Mouse (Mus musculus) olfactory bulb, adult 2 months (tissue): ENCODE data around the gene Simc1. TPM values are rescaled to one million over a fixed set of nuclear protein-coding genes. Genes with fewer than 3 reads are reported as not detected.
"Not testable (repeated sequence)": the region's sequence is repeated elsewhere in the genome, so short reads cannot be mapped to it uniquely, and the experiment has no call there.

Experiments used
- H3K27ac ChIP-seq: fragments of 200-500 bp; 2 replicates; pipeline ENCODE4 v1.5.1; 2012; ENCODE audit warnings: low read depth, low read length; ENCODE audit not compliant: insufficient read depth
- H3K4me1 ChIP-seq: fragments of 200-500 bp; 2 replicates; pipeline ENCODE4 v1.6.1; 2012; ENCODE audit warnings: low read length; ENCODE audit not compliant: control insufficient read depth, insufficient read depth
- H3K4me3 ChIP-seq: fragments of 200-500 bp; 2 replicates; pipeline ENCODE4 v1.5.1; 2012; ENCODE audit warnings: mild to moderate bottlenecking, low read depth, low read length, moderate library complexity; ENCODE audit not compliant: insufficient read depth
- CTCF ChIP-seq: fragments of 200-500 bp; IDR thresholded peaks from 2 replicates; pipeline ENCODE4 v1.5.1; 2012; ENCODE audit warnings: low read depth, mild to moderate bottlenecking, low read length, moderate library complexity; ENCODE audit not compliant: insufficient read depth
- POLR2A ChIP-seq: fragments of 200-500 bp; IDR thresholded peaks from 2 replicates; pipeline ENCODE4 v1.6.1; 2012; ENCODE audit warnings: mild to moderate bottlenecking, low read depth, low read length, moderate library complexity; ENCODE audit not compliant: insufficient read depth
- WGBS: fragments of 180-500 bp; shearing (Covaris S2); methylation state at CpG from one replicate; pipeline ENCODE4 v1.1.7; 2018; 5-methylcytosine and 5-hydroxymethylcytosine counted together
- polyA plus RNA-seq: library from polyadenylated mRNA; stranded (reverse); fragments of >200 nt; gene quantifications from 2 replicates; pipeline ENCODE4 v1.2.4, GENCODE M21; 2012; ENCODE audit warnings: low replicate concordance; ENCODE audit not compliant: missing spikeins, insufficient read depth, insufficient read length

Simc1 gene
- polyA plus RNA-seq, 1 experiment = not detected

GRCm38 (mm10) chr13:54481498-54481897 lies 22.1 kb upstream of the Simc1 start:
- Histone ChIP-seq H3K4me1 (no peaks in the 10 kb centered on the region), H3K4me3 (no peak overlapping the region), H3K27ac (no peak overlapping the region)
- no peak for TF ChIP-seq POLR2A
- TF ChIP-seq CTCF = no peak
- 82% methylated on average over 14 of the region's 14 CpGs for WGBS

GRCm38 (mm10) chr13:54490411-54490810 lies 13.2 kb upstream of the Simc1 start:
- Histone ChIP-seq H3K4me1 (no peaks in the 10 kb centered on the region), H3K27ac (no peak overlapping the region), H3K4me3 (no peak overlapping the region)
- 84% methylated on average over 5 of the region's 5 CpGs for WGBS
- TF ChIP-seq POLR2A (no peak), CTCF (no peak)

GRCm38 (mm10) chr13:54491381-54491780 lies 12.2 kb upstream of the Simc1 start:
- no peaks in the 10 kb centered on the region for H3K4me1 ChIP-seq
- 79% methylated on average over 6 of the region's 6 CpGs for WGBS
- H3K27ac ChIP-seq = no peak overlapping the region
- no peak for TF ChIP-seq POLR2A
- no peak for TF ChIP-seq CTCF
- no peak overlapping the region for H3K4me3 ChIP-seq

GRCm38 (mm10) chr13:54499551-54499950 lies 4.0 kb upstream of the Simc1 start:
- H3K4me3 ChIP-seq, H3K4me1 ChIP-seq, H3K27ac ChIP-seq: not testable (repeated sequence)
- 95% methylated on average over 7 of the region's 7 CpGs for WGBS

GRCm38 (mm10) chr13:54501352-54501751 lies 2.2 kb upstream of the Simc1 start:
- WGBS = 87% methylated on average over 2 of the region's 2 CpGs
- H3K27ac ChIP-seq = no peak overlapping the region
- peaks cover 4% of the 10 kb centered on the region; the same call in 1 of the 2 replicates for H3K4me1 ChIP-seq
- H3K4me3 ChIP-seq = no peak overlapping the region
- no peak for TF ChIP-seq POLR2A
- no peak for TF ChIP-seq CTCF

- no peak for TF ChIP-seq CTCF
- no peak for TF ChIP-seq POLR2A
- H3K4me3 ChIP-seq = no peak overlapping the region
- H3K4me1 ChIP-seq = peaks cover 4% of the 10 kb centered on the region; the same call in 1 of the 2 replicates
- no peak overlapping the region for H3K27ac ChIP-seq
- WGBS = 89% methylated on average over 3 of the region's 3 CpGs
These were observed 1.5 kb upstream of the Simc1 start for GRCm38 (mm10) chr13:54501957-54502690.

- Histone ChIP-seq H3K4me3 (peak overlapping the region; percentile 63), H3K27ac (no peak overlapping the region), H3K4me1 (peaks cover 4% of the 10 kb centered on the region; the same call in 1 of the 2 replicates)
- 6% methylated on average over 14 of the region's 14 CpGs for WGBS
- TF ChIP-seq CTCF (no peak), POLR2A (no peak)
These were observed 338 bp upstream of the Simc1 start for GRCm38 (mm10) chr13:54503278-54503603.

GRCm38 (mm10) chr13:54504611-54505260 lies 1.2 kb downstream of the Simc1 start:
- H3K27ac ChIP-seq = no peak overlapping the region
- WGBS = 69% methylated on average over 7 of the region's 7 CpGs

GRCm38 (mm10) chr13:54505920-54506319 lies 2.3 kb downstream of the Simc1 start:
- TF ChIP-seq CTCF = no peak
- no peak for TF ChIP-seq POLR2A
- no peak overlapping the region for H3K27ac ChIP-seq
- peaks cover 4% of the 10 kb centered on the region; the same call in 1 of the 2 replicates for H3K4me1 ChIP-seq
- 83% methylated on average over 1 of the region's 1 CpGs for WGBS
- no peak overlapping the region for H3K4me3 ChIP-seq

More at GRCm38 (mm10) chr13:54504611-54505260, 1.2 kb downstream of the Simc1 start:
- Histone ChIP-seq H3K4me1 (peaks cover 4% of the 10 kb centered on the region; the same call in 1 of the 2 replicates), H3K4me3 (peak overlapping the region; percentile 63)
- no peak for TF ChIP-seq POLR2A

GRCm38 (mm10) chr13:54520221-54520620 lies 16.6 kb downstream of the Simc1 start:
- no peak for TF ChIP-seq CTCF
- H3K27ac ChIP-seq = no peak overlapping the region
- no peaks in the 10 kb centered on the region for H3K4me1 ChIP-seq
- H3K4me3 ChIP-seq = no peak overlapping the region
- 95% methylated on average over 4 of the region's 4 CpGs for WGBS
